In the genomic region with DNA sequence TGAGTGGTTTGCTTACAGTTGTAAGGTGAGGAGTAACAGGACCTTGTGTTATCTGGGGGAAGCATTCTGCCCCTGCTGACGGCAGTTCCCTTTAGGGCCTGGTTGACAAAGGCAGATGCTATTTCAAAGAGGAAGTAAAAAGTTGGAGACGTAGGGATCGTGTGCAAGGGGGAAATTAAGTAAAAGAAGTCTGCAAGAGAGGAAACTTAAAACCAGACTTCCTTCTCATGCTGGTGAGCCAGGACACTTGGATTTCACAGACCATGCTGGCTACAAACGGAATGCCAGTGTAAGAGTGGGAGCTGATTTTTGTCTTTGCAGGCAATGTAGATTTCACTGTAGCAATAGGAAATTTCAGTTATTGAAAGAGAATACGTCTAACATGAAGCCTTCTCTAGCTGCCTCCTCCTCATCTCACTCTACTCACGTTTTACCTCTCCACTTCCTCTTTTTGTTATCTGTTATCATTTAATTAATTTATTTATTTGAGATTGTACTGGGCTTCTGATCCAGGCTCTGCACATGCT, we compare ENCODE assay signal across 12 mouse cellular contexts. TPM values are rescaled to one million over a fixed set of nuclear protein-coding genes. Genes with fewer than 3 reads are reported as not detected.
A peak's percentile ranks its signal among the peaks of the same experiment; 100 is the strongest.
DNase-seq lines count a peak whose midpoint lies in the region; ATAC-seq lines count a peak whose summit lies in the region.
"Had no signal": no experiment of that assay in that cellular context is flagged by ENCODE, and none has a peak within 500 bp of the region (broad histone marks: within the 10 kb centered on the region; RNA-seq: fewer than 3 reads in every experiment).

No protein-coding gene starts in this region.

- DNase-seq in spleen, postnatal 36 days (ENCODE audit: low spot score in 2 of 2) = peak; percentile 40 to 54
- DNase-seq in spleen, postnatal 10 days (ENCODE audit: low spot score in 2 of 2) = no peak
- DNase-seq in embryonic facial prominence, embryonic 10.5 days (ENCODE audit: low spot score) = peak; percentile 8
- peak; percentile 33 for DNase-seq in telencephalon, adult 2 months (ENCODE audit: low read depth, low spot score)
- DNase-seq in cerebellum, postnatal 4 days (ENCODE audit: low spot score in 2 of 2) = no peak
- DNase-seq in adrenal gland, postnatal 10 days = no peak
- DNase-seq: cerebellum, adult 11 months; gastrocnemius, postnatal 36 days; heart, postnatal 14 days; retina, postnatal 1 day had no signal

- no peaks in the 10 kb centered on the region for H3K27me3 ChIP-seq in embryonic facial prominence, embryonic 10.5 days (replicated peaks; ENCODE audit: low read depth, poor library complexity, severe bottlenecking)
- no peaks in the 10 kb centered on the region for H3K27me3 ChIP-seq in liver, embryonic 16.5 days (ENCODE audit: control insufficient read depth, insufficient read depth, low read depth, low read length)
- H3K27me3 ChIP-seq: forebrain, embryonic 13.5 days had no signal

- H3K9me3 ChIP-seq in embryonic facial prominence, embryonic 10.5 days = no peaks in the 10 kb centered on the region
- H3K9me3 ChIP-seq in liver, embryonic 16.5 days (replicated peaks; ENCODE audit: control insufficient read depth, low read length) = no peaks in the 10 kb centered on the region
- H3K9me3 ChIP-seq: forebrain, embryonic 13.5 days had no signal

- WGBS in embryonic facial prominence, embryonic 10.5 days = 41% methylated on average over 6 of the region's 6 CpGs
- WGBS in liver, embryonic 16.5 days (ENCODE audit: insufficient replicate concordance) = 12% methylated on average over 6 of the region's 6 CpGs

- no peak for ATAC-seq in liver, embryonic 16.5 days (ENCODE audit: low read depth)
- ATAC-seq: forebrain, embryonic 13.5 days had no signal

- peaks cover 8% of the 10 kb centered on the region; the same call in 1 of the 2 replicates for H3K4me1 ChIP-seq in embryonic facial prominence, embryonic 10.5 days
- H3K4me1 ChIP-seq in liver, embryonic 16.5 days (ENCODE audit: control insufficient read depth, low read depth, low read length) = peaks cover 42% of the 10 kb centered on the region
- H3K4me1 ChIP-seq: forebrain, embryonic 13.5 days had no signal

- H3K4me2 ChIP-seq in liver, embryonic 16.5 days (ENCODE audit: low read depth, low read length) = no peak overlapping the region; the same call in 1 of the 2 replicates
- H3K4me2 ChIP-seq: forebrain, embryonic 13.5 days had no signal

- H3K27ac ChIP-seq in embryonic facial prominence, embryonic 10.5 days (replicated peaks) = no peak overlapping the region; the same call in 1 of the 2 replicates
- peak overlapping the region; percentile 65 for H3K27ac ChIP-seq in liver, embryonic 16.5 days (ENCODE audit: low read length)
- H3K27ac ChIP-seq: forebrain, embryonic 13.5 days had no signal

- H3K36me3 ChIP-seq in embryonic facial prominence, embryonic 10.5 days (replicated peaks) = no peaks in the 10 kb centered on the region
- H3K36me3 ChIP-seq in liver, embryonic 16.5 days (ENCODE audit: control insufficient read depth, insufficient read depth) = peaks cover 5% of the 10 kb centered on the region; the same call in 1 of the 2 replicates

- no peak overlapping the region for H3K4me3 ChIP-seq in embryonic facial prominence, embryonic 10.5 days
- H3K4me3 ChIP-seq in liver, embryonic 16.5 days (ENCODE audit: low read depth, low read length) = no peak overlapping the region
- H3K4me3 ChIP-seq: forebrain, embryonic 13.5 days had no signal

- no peak overlapping the region for H3K9ac ChIP-seq in liver, embryonic 16.5 days (ENCODE audit: low read depth, low read length)
- H3K9ac ChIP-seq: forebrain, embryonic 13.5 days had no signal

RNA-seq across cellular contexts. Expression of gene Dennd4a, which starts 19.0 kb away (rescaled TPM):
- 8.6 TPM in 2 replicates for polyA plus RNA-seq in embryonic facial prominence, embryonic 10.5 days (2016; fragmentation: Nextera tagmentation; extraction: Ambion mirVana)
- polyA plus RNA-seq in liver, embryonic 16.5 days (2015; fragmentation: Nextera tagmentation; extraction: Ambion mirVana) = 40.8 and 42.3 TPM in 2 replicates
- total RNA-seq in adrenal gland, postnatal 10 days (2021) = 10 to 100 TPM; 16.8 to 18.9 TPM

Comparison
In these comparisons a context has a peak if more than half of its experiments do, and no peak if none do; other contexts are left out.
1. DNase-seq: peak in spleen, postnatal 36 days (2 of 2), embryonic facial prominence, embryonic 10.5 days (single experiment) and telencephalon, adult 2 months (single experiment); none in spleen, postnatal 10 days (0 of 2), cerebellum, postnatal 4 days (0 of 2) and adrenal gland, postnatal 10 days (single experiment).